Mouse (Mus musculus): ENCODE measurements at regions not wholly inside any gene's neighbourhood (a gene's known extent, or its start where the extent isn't known, plus 50 kb on each side); places are given as distances from the start of the nearest gene placed in this dataset.
A peak's percentile ranks its signal among the peaks of the same experiment; 100 is the strongest.

DNA sequence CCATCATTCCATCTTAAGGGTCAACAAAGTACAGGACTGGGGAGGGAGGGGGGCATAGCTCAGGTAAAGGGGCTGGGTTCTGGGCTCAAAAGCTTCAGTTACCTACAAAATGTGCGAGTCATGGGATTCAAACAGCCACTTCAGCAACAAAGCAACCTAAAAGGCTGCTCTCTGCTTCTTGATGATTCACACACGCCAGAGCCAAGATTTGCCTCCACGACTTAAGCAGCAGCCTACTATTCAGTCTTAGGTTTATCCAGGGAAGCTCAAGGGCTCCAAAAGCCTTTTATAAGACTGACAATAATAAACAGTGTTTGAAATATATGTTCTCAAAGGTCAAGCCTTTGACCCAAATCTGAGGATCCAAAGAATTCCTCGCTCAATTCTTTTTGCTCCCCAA lies 225.3 kb downstream of the Lyplal1 start:
- no peaks in the 10 kb centered on the region for H3K27me3 ChIP-seq (ENCODE audit: insufficient read depth, poor library complexity, severe bottlenecking)
- H3K9me3 ChIP-seq: no peaks in the 10 kb centered on the region
- no peaks in the 10 kb centered on the region for H3K4me1 ChIP-seq
- WGBS: 75% methylated on average over 4 of the region's 4 CpGs
- no peak overlapping the region for H3K4me3 ChIP-seq
- H3K27ac ChIP-seq: no peak overlapping the region
- no peak for DNase-seq (ENCODE audit: low spot score)
- H3K36me3 ChIP-seq: no peaks in the 10 kb centered on the region

DNA sequence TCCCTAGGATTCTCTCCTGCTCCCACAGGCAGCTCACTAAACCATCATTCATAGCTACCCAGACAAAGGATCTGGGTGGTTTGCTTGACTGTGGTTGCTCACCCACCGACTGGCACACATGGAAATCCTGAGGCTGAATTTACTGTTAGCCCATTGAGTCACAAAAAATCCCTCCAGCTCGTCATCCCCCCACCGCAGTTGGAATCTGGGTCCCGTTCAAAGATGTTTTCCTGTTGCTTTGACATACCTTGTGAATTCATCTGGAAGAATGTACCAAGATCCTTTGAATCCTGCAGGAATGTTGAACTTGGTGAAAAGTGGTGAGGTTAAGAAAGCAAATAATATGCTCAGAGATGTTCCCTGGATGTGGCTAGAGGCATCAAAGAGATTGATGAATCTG lies 223.7 kb downstream of the Lyplal1 start:
- WGBS: 69% methylated on average over 4 of the region's 4 CpGs
- H3K4me1 ChIP-seq: no peaks in the 10 kb centered on the region
- H3K36me3 ChIP-seq: no peaks in the 10 kb centered on the region
- H3K4me3 ChIP-seq: no peak overlapping the region
- H3K9me3 ChIP-seq: no peaks in the 10 kb centered on the region
- H3K27me3 ChIP-seq (ENCODE audit: insufficient read depth, poor library complexity, severe bottlenecking): no peaks in the 10 kb centered on the region
- H3K27ac ChIP-seq: no peak overlapping the region
- no peak for DNase-seq (ENCODE audit: low spot score)

DNA sequence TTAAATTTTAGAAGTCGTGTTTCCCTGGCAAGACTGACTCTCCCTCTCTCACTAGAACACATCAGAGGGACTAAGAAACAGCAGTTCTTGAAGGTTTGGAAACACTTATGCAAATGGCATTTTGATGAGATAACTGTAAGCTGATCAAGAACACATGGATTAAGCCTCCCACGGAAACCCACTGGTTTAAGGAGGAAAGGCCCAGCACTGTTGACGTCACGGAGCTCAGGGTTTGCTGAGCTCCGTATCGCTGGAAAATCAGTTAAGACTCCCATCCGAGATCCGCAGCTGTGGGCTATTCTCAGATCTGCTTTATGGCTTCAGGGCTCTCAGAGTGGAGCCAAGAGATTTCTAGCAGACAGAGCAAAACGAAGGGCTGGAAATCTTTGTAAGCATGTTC lies 218.6 kb downstream of the Lyplal1 start:
- no peak for DNase-seq (ENCODE audit: low spot score)
- 0 out of 2 replicates have a peak, but pooled peaks cover 3% of the 10 kb centered on the region for H3K9me3 ChIP-seq
- 0 out of 2 replicates have a peak overlapping the region, but pooled peaks have one; percentile 18 for H3K27ac ChIP-seq
- 33% methylated on average over 9 of the region's 9 CpGs for WGBS
- no peak overlapping the region for H3K4me3 ChIP-seq
- H3K4me1 ChIP-seq: peaks cover 14% of the 10 kb centered on the region; the same call in 1 of the 2 replicates
- no peaks in the 10 kb centered on the region for H3K27me3 ChIP-seq (ENCODE audit: insufficient read depth, poor library complexity, severe bottlenecking)
- H3K36me3 ChIP-seq: 0 out of 2 replicates have a peak, but pooled peaks cover 4% of the 10 kb centered on the region

DNA sequence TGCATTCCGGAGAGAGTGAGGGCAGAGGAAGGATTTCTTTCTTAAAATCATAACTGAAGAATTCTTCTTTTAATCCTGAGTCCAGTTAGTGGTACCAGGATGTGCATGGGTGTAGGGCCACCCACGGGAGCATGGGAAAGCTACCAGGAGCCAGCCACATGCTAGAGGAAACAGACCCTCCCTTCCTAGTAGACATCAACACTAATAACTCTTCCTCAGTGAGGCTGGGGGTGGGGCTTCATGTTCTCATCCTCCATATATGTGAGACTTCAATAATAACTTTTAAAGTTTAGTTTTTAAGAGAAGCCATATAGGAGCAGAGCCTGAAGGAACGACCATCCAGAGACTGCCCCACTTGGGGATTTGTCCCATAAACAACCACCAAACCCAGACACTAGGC lies 216.8 kb downstream of the Lyplal1 start:
- Histone ChIP-seq H3K27me3 (ENCODE audit: insufficient read depth, poor library complexity, severe bottlenecking) (no peaks in the 10 kb centered on the region), H3K9me3 (0 out of 2 replicates have a peak, but pooled peaks cover 3% of the 10 kb centered on the region)
- 44% methylated on average over 3 of the region's 3 CpGs for WGBS

DNA sequence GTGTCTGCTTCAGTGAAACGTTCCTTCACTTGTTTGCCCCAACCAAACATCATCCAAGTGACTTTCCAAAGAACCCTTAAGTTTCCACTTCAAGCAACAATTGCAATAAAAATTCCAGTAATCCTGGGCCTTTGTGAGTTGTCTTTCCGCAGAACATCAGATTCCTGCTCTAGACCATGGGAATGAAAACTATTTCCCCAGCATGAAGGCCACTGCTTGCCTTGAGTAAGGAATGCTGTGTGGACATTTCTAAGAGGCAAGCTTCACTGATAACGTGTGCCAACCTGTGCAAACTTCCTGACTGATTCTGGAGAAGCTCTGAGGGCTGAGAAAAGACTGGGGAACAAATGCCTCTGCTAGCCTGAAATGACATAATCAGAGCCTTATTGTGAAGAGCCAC lies 214.7 kb downstream of the Lyplal1 start:
- Histone ChIP-seq H3K36me3 (0 out of 2 replicates have a peak, but pooled peaks cover 4% of the 10 kb centered on the region), H3K4me1 (peaks cover 14% of the 10 kb centered on the region; the same call in 1 of the 2 replicates), H3K9me3 (0 out of 2 replicates have a peak, but pooled peaks cover 3% of the 10 kb centered on the region), H3K4me3 (no peak overlapping the region), H3K27me3 (ENCODE audit: insufficient read depth, poor library complexity, severe bottlenecking) (no peaks in the 10 kb centered on the region), H3K27ac (no peak overlapping the region)
- no peak for DNase-seq (ENCODE audit: low spot score)
- WGBS: 62% methylated on average over 3 of the region's 3 CpGs

More for the DNA sequence above, 216.8 kb downstream of the Lyplal1 start:
- H3K4me1 ChIP-seq: peaks cover 14% of the 10 kb centered on the region; the same call in 1 of the 2 replicates
- 0 out of 2 replicates have a peak, but pooled peaks cover 4% of the 10 kb centered on the region for H3K36me3 ChIP-seq
- H3K4me3 ChIP-seq: no peak overlapping the region
- DNase-seq (ENCODE audit: low spot score): no peak
- H3K27ac ChIP-seq: 0 out of 2 replicates have a peak overlapping the region, but pooled peaks have one; percentile 29

DNA sequence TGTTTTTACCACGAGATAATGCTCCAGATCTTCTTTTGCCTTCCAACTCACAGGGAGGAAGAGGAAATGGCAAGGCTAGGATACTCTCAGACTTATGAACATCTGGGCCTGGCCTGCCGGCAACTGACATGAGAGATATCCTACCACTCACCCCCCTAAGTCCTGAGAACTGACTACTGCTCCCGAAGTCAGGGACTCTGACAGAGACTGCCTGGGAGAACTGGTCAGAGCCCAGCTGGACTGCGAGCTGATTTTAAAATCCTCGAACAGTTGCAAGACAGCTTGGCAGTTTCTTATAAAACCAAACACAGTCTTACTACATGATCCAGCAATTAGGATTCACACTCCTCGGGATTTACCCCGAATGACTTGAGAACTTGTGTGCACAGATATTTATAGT lies 211.4 kb downstream of the Lyplal1 start:
- H3K4me1 ChIP-seq: peaks cover 5% of the 10 kb centered on the region
- no peak for DNase-seq (ENCODE audit: low spot score)
- H3K4me3 ChIP-seq: no peak overlapping the region
- H3K9me3 ChIP-seq: 0 out of 2 replicates have a peak, but pooled peaks cover 3% of the 10 kb centered on the region
- WGBS: 68% methylated on average over 7 of the region's 7 CpGs
- H3K36me3 ChIP-seq: 0 out of 2 replicates have a peak, but pooled peaks cover 4% of the 10 kb centered on the region
- no peaks in the 10 kb centered on the region for H3K27me3 ChIP-seq (ENCODE audit: insufficient read depth, poor library complexity, severe bottlenecking)
- H3K27ac ChIP-seq: no peak overlapping the region

DNA sequence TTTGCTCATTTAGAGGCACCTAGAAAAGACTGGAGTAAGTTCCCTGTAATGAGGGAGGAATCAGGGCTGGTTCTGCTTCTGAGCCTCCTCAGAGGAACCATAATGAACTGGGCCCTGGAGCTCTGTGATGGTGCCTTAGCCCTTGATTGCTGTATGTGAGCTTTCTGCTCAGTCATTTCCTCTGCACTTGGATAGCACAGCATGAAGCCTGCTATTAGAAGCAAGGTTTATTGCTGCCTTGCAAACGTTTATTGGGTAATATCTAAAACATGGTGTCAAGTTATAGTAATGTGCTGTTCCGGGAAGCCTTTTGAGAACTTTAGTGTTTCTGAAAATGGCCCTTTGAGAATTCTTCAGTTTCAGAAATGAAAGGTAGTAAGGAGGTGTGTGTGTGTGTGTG lies 201.5 kb downstream of the Lyplal1 start:
- no peak for DNase-seq (ENCODE audit: low spot score)

DNA sequence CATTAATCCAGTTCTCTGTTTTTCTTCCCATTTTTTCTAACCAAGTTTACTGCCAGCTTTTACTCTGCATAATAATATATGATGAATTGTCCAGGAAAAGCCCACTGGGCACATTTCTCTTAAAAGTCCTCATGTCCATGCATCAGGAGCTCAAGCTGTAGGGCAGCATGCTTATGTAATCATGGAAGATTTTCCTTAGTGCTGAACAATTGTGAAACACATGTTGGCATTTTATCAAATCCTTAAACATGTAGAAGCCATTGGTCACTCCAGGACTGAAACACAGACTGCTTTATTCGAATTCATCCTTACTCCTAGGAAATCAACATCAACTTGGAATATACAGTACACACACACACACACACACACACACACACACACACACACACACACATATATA lies 198.4 kb downstream of the Lyplal1 start:
- Histone ChIP-seq H3K4me1 (no peaks in the 10 kb centered on the region), H3K27me3 (ENCODE audit: insufficient read depth, poor library complexity, severe bottlenecking) (no peaks in the 10 kb centered on the region), H3K4me3 (no peak overlapping the region), H3K27ac (no peak overlapping the region), H3K36me3 (no peaks in the 10 kb centered on the region), H3K9me3 (no peaks in the 10 kb centered on the region)
- 92% methylated on average over 1 of the region's 1 CpGs for WGBS
- DNase-seq (ENCODE audit: low spot score): no peak

More for the DNA sequence above, 201.5 kb downstream of the Lyplal1 start:
- H3K36me3 ChIP-seq: no peaks in the 10 kb centered on the region
- H3K4me3 ChIP-seq: no peak overlapping the region
- no peaks in the 10 kb centered on the region for H3K27me3 ChIP-seq (ENCODE audit: insufficient read depth, poor library complexity, severe bottlenecking)
- WGBS: 73% methylated on average over 2 of the region's 2 CpGs
- no peaks in the 10 kb centered on the region for H3K9me3 ChIP-seq
- no peaks in the 10 kb centered on the region for H3K4me1 ChIP-seq
- no peak overlapping the region for H3K27ac ChIP-seq

DNA sequence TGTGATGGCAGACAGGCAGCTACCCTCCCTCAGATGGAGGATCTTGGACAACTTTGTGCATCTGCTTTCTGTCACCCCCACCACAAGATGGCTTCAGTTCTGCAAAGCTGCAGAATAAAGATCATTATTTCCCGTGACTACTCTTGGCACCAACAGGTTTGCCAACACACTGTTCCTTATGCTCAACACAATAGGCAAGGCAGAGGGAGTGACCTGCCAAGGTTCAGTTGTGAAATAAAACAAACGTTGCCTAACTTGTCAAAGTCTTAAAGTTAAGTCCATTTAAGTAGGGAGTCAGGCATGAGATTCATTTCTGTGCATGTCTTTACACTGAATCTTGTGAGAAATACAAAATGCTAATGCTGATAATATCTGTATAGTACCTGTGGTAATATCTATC lies 193.4 kb downstream of the Lyplal1 start:
- Histone ChIP-seq H3K4me1 (no peaks in the 10 kb centered on the region), H3K36me3 (no peaks in the 10 kb centered on the region), H3K4me3 (no peak overlapping the region), H3K27ac (no peak overlapping the region), H3K9me3 (0 out of 2 replicates have a peak, but pooled peaks cover 2% of the 10 kb centered on the region), H3K27me3 (ENCODE audit: insufficient read depth, poor library complexity, severe bottlenecking) (no peaks in the 10 kb centered on the region)
- 78% methylated on average over 2 of the region's 2 CpGs for WGBS
- no peak for DNase-seq (ENCODE audit: low spot score)

DNA sequence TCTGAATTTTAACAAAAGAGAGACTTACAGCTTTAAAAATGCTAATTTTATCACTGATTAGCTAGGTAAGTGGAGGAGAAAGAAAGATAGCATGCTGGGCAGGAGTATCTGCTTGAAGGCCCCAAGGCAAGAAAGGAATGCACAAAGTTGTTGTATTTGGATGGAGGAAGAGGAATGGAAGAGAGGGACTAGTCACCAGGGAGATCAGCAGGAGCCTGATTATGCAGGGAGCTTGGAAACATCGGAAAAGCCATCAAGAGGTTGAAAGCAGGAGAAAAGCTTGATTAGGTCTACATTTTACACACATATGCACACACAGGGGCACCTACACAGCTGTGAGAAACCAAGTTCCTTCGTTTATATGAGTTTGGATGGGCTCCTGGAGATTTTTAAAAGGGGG lies 188.1 kb downstream of the Lyplal1 start:
- Histone ChIP-seq H3K36me3 (no peaks in the 10 kb centered on the region), H3K4me3 (no peak overlapping the region), H3K27me3 (ENCODE audit: insufficient read depth, poor library complexity, severe bottlenecking) (no peaks in the 10 kb centered on the region), H3K9me3 (0 out of 2 replicates have a peak, but pooled peaks cover 2% of the 10 kb centered on the region), H3K4me1 (0 out of 2 replicates have a peak, but pooled peaks cover 5% of the 10 kb centered on the region), H3K27ac (no peak overlapping the region)
- 24% methylated on average over 2 of the region's 2 CpGs for WGBS
- no peak for DNase-seq (ENCODE audit: low spot score)

DNA sequence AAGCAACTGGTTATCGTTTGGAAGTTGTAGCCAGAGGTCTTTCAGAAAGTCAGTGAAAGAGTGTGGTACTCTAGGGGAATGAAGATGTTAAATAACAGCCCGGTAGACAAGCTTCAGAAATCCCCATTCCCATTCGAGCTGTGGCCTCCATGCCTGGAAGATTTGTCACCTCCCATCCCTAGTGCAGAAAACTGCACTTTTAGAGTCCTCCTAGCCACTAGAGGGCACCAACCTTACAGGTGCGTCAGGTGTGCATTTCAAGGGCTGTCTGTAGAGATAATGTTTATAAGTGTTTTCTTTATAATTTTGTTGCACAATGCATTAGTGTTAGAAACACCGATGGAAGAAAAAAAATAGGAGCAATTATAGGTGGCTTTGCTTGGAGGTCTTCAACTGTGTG lies 187.3 kb downstream of the Lyplal1 start:
- Histone ChIP-seq H3K27me3 (ENCODE audit: insufficient read depth, poor library complexity, severe bottlenecking) (no peaks in the 10 kb centered on the region), H3K27ac (no peak overlapping the region), H3K9me3 (0 out of 2 replicates have a peak, but pooled peaks cover 2% of the 10 kb centered on the region), H3K4me1 (0 out of 2 replicates have a peak, but pooled peaks cover 5% of the 10 kb centered on the region), H3K36me3 (no peaks in the 10 kb centered on the region), H3K4me3 (no peak overlapping the region)
- no peak for DNase-seq (ENCODE audit: low spot score)
- WGBS: 57% methylated on average over 5 of the region's 5 CpGs

DNA sequence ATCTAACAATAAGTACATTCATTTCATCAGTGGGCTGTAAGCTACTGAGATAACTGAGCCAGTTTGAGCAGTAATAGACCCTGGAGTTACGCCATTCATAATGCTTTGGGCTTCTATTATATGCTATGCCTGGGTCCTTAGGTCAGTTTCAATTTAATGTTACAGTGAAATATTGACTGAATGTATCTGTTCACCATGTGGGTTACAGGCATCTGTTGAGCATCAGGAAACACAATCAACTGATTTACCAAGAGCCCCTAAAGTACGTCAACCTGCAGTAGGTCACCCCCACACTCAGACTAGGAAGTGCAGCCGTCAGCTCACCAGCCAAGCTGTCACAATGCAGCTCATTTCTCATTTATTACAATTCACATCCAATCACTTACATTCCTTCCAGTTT lies 183.5 kb downstream of the Lyplal1 start:
- DNase-seq (ENCODE audit: low spot score): no peak
- H3K9me3 ChIP-seq: no peaks in the 10 kb centered on the region
- 71% methylated on average over 3 of the region's 3 CpGs for WGBS
- H3K4me3 ChIP-seq: no peak overlapping the region
- H3K4me1 ChIP-seq: 0 out of 2 replicates have a peak, but pooled peaks cover 5% of the 10 kb centered on the region
- no peaks in the 10 kb centered on the region for H3K36me3 ChIP-seq
- no peak overlapping the region for H3K27ac ChIP-seq
- H3K27me3 ChIP-seq (ENCODE audit: insufficient read depth, poor library complexity, severe bottlenecking): no peaks in the 10 kb centered on the region

DNA sequence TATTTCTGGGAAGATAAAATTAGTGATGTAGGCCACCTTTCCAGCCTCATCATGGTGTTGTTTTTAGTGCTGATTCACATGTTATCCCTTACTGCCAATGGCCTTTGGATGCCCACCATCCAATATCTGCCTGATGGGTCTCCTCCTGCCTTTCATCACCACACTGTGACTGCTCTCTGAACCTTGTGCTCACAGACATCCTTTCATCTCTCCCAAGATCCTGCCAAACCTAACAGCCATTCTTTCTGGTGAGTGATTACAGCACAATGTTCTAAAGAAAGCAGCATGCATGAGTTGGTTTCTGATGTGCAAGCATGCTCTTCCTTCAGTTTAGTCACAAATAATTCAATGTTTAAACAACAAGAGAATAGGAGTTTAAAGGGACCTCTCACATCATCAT lies 180.1 kb downstream of the Lyplal1 start:
- no peak overlapping the region for H3K27ac ChIP-seq
- H3K9me3 ChIP-seq: no peaks in the 10 kb centered on the region
- H3K4me3 ChIP-seq: no peak overlapping the region
- no peaks in the 10 kb centered on the region for H3K27me3 ChIP-seq (ENCODE audit: insufficient read depth, poor library complexity, severe bottlenecking)
- H3K36me3 ChIP-seq: no peaks in the 10 kb centered on the region
- no peak for DNase-seq (ENCODE audit: low spot score)
- H3K4me1 ChIP-seq: 0 out of 2 replicates have a peak, but pooled peaks cover 3% of the 10 kb centered on the region

DNA sequence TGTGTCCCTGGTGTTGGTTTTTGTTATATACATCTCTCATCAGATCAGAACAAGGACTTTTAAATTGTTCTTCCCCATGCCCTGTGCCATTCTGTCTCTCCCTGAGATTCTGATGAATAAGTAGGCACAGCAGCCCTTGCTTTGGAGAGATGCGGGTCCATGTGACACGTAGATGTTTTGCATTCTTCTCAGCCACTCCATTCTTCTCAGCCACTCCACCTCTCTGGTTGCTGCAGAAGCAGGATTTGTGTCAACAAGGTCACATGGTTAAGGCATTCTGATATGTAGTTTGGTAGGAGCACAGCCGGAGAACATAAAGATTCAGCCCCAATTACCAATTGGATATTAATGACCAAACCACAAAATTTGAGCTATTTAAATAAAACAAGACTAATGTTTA lies 177.2 kb downstream of the Lyplal1 start:
- DNase-seq (ENCODE audit: low spot score): no peak
- H3K4me3 ChIP-seq: no peak overlapping the region
- no peaks in the 10 kb centered on the region for H3K36me3 ChIP-seq
- no peaks in the 10 kb centered on the region for H3K9me3 ChIP-seq
- 0 out of 2 replicates have a peak, but pooled peaks cover 3% of the 10 kb centered on the region for H3K4me1 ChIP-seq
- H3K27ac ChIP-seq: no peak overlapping the region
- H3K27me3 ChIP-seq (ENCODE audit: insufficient read depth, poor library complexity, severe bottlenecking): no peaks in the 10 kb centered on the region
- WGBS: 45% methylated on average over 3 of the region's 3 CpGs

All from heart, embryonic 10.5 days (tissue).